Mouse (Mus musculus) lung, adult 18-20 months (tissue): ENCODE data around the gene Itgb5.
A peak's percentile ranks its signal among the peaks of the same experiment; 100 is the strongest.

Source experiments
- DNase-seq, 2 experiments: peaks; one replicate each; pipeline ENCODE4 v3.0.0; 2022; ENCODE audit warnings: mixed read lengths in 2 of 2

Gene Itgb5

GRCm38 (mm10) chr16:33829301-33829831 is at the start of gene Itgb5:
Gene Itgb5, plus strand, starts transcription at chr16:33829665.
- peak; percentile 79 to 82 for DNase-seq

GRCm38 (mm10) chr16:33781789-33782728 is 47.4 kb upstream of the Itgb5 start:
- DNase-seq, result no peak

GRCm38 (mm10) chr16:33782729-33783091 is 46.8 kb upstream of the Itgb5 start:
- DNase-seq, result no peak

GRCm38 (mm10) chr16:33784547-33784946 is 44.9 kb upstream of the Itgb5 start:
- DNase-seq, result no peak

GRCm38 (mm10) chr16:33785092-33785704 is 44.3 kb upstream of the Itgb5 start:
- DNase-seq, result no peak

- no peak for DNase-seq
Observed at GRCm38 (mm10) chr16:33786657-33787390, 42.6 kb upstream of the Itgb5 start.

- no peak for DNase-seq
Observed at GRCm38 (mm10) chr16:33793846-33794791, 35.3 kb upstream of the Itgb5 start, which contains the start of gene Muc13. Gene Muc13, plus strand, starts transcription at chr16:33794037.

GRCm38 (mm10) chr16:33795106-33795505 is 34.4 kb upstream of the Itgb5 start:
- no peak for DNase-seq

- no peak for DNase-seq
Observed at GRCm38 (mm10) chr16:33795887-33796286, 33.6 kb upstream of the Itgb5 start.

- DNase-seq, result no peak
Observed at GRCm38 (mm10) chr16:33796756-33797155, 32.7 kb upstream of the Itgb5 start.

- peak; percentile 29 to 59 for DNase-seq
Observed at GRCm38 (mm10) chr16:33797860-33798259, 31.6 kb upstream of the Itgb5 start.

- no peak for DNase-seq
Observed at GRCm38 (mm10) chr16:33810002-33810401, 19.5 kb upstream of the Itgb5 start.

GRCm38 (mm10) chr16:33818413-33819165 is 10.9 kb upstream of the Itgb5 start:
- DNase-seq, result no peak

GRCm38 (mm10) chr16:33820269-33821178 is 8.9 kb upstream of the Itgb5 start:
- peak; percentile 83 to 86 for DNase-seq

GRCm38 (mm10) chr16:33824603-33825002 is 4.9 kb upstream of the Itgb5 start:
- no peak for DNase-seq

- no peak for DNase-seq
Observed at GRCm38 (mm10) chr16:33828496-33828895, 969 bp upstream of the Itgb5 start.

- DNase-seq, result peak; percentile 62 to 69
Observed at GRCm38 (mm10) chr16:33829842-33830511, 512 bp downstream of the Itgb5 start.

GRCm38 (mm10) chr16:33830512-33831105 is 1.1 kb downstream of the Itgb5 start:
- no peak for DNase-seq

- DNase-seq, result no peak
Observed at GRCm38 (mm10) chr16:33832057-33832456, 2.6 kb downstream of the Itgb5 start.
